Mouse (Mus musculus) layer of hippocampus, adult 2 months (tissue): Measurements from ENCODE around the gene Cep70. TPM values are rescaled to one million over a fixed set of nuclear protein-coding genes. Genes with fewer than 3 reads are reported as not detected.
A peak's percentile ranks its signal among the peaks of the same experiment; 100 is the strongest.

Experiments
- DNase-seq, 2 experiments: peaks; one replicate each; pipeline ENCODE4 v3.0.0; 2022; ENCODE audit warnings: low spot score in 2 of 2
- H3K27ac ChIP-seq: fragments of 200-600 bp; 2 replicates; pipeline ENCODE4 v1.8.1; 2022
- H3K4me3 ChIP-seq: fragments of 200-600 bp; 2 replicates; pipeline ENCODE4 v1.8.1; 2022; ENCODE audit warnings: mild to moderate bottlenecking
- CTCF ChIP-seq: fragments of 200-600 bp; conservative IDR thresholded peaks from 2 replicates; pipeline ENCODE4 v1.8.1; 2022; ENCODE audit warnings: antibody characterized with exemption, mild to moderate bottlenecking, moderate library complexity
- total RNA-seq, 2 experiments: library from RNA; stranded (reverse); gene quantifications; 2 replicates each; pipeline ENCODE4 v1.2.3; 2021

Gene Cep70
- total RNA-seq, 2 experiments from 2014 or later, result 27.5 to 34.0 TPM

GRCm38 (mm10) chr9:99243895-99244293 is 727 bp downstream of the Cep70 start:
- Histone ChIP-seq H3K4me3 (peak overlapping the region; percentile 68), H3K27ac (peak overlapping the region; percentile 94)
- DNase-seq, result no peak
- no peak for TF ChIP-seq CTCF

- peak in 1 of 2 experiments; percentile 15 for DNase-seq
- no peak for TF ChIP-seq CTCF
- H3K27ac ChIP-seq, result no peak overlapping the region
- H3K4me3 ChIP-seq, result no peak overlapping the region
These were observed 5.1 kb downstream of the Cep70 start for GRCm38 (mm10) chr9:99248304-99248703.

GRCm38 (mm10) chr9:99248906-99249305 is 5.7 kb downstream of the Cep70 start:
- Histone ChIP-seq H3K27ac (no peak overlapping the region), H3K4me3 (no peak overlapping the region)
- no peak for TF ChIP-seq CTCF
- DNase-seq, result no peak

GRCm38 (mm10) chr9:99253861-99254260 is 10.7 kb downstream of the Cep70 start:
- DNase-seq, result no peak
- TF ChIP-seq CTCF, result no peak
- no peak overlapping the region for H3K4me3 ChIP-seq
- no peak overlapping the region for H3K27ac ChIP-seq

DNA sequence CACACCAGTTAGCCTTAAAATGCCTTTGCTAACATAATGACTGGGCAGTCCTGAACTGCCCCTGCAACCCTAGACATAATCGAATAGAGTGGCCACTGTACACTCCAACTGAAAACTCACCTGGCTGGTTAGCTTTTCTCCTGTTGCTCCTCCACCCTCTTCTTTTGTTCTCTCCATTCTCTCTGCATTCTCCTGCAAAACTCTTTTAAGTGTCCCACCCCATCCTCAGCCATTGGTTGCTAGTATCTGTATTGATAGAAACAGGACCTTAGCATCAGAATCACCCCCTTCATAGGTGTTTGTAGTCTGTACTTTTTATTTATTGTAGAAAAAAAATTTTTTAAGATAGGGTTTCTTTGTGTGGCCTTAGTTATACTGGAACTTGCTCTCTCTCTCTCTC is 13.0 kb downstream of the Cep70 start:
- no peak for DNase-seq
- TF ChIP-seq CTCF, result no peak
- Histone ChIP-seq H3K4me3 (no peak overlapping the region), H3K27ac (no peak overlapping the region)

GRCm38 (mm10) chr9:99256821-99257220 is 13.7 kb downstream of the Cep70 start:
- no peak for TF ChIP-seq CTCF
- Histone ChIP-seq H3K27ac (no peak overlapping the region), H3K4me3 (no peak overlapping the region)
- no peak for DNase-seq

GRCm38 (mm10) chr9:99258891-99259290 is 15.7 kb downstream of the Cep70 start:
- no peak for TF ChIP-seq CTCF
- DNase-seq, result no peak
- no peak overlapping the region for H3K4me3 ChIP-seq
- H3K27ac ChIP-seq, result no peak overlapping the region

DNA sequence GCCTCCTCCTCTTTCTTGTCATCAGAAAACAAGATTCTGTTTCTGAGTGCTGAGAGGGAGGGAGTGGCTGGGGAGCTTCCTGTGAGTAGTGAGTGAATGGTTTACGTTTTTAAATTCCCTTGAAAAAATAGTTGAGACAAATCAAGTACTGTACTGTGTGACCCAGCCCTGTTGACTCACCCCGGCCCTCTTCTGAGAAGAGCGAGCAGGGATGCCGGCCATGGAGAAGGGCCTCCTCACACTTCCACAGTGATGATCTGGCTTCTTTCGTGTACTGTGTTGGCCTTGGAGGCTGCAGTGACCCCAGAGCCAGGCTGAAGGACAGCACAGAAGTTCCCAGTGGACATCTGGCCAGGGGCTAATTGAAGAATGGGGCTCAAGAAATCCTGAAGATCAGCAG is 61.1 kb downstream of the Cep70 start:
- Histone ChIP-seq H3K4me3 (no peak overlapping the region), H3K27ac (no peak overlapping the region)
- TF ChIP-seq CTCF, result no peak
- no peak for DNase-seq

DNA sequence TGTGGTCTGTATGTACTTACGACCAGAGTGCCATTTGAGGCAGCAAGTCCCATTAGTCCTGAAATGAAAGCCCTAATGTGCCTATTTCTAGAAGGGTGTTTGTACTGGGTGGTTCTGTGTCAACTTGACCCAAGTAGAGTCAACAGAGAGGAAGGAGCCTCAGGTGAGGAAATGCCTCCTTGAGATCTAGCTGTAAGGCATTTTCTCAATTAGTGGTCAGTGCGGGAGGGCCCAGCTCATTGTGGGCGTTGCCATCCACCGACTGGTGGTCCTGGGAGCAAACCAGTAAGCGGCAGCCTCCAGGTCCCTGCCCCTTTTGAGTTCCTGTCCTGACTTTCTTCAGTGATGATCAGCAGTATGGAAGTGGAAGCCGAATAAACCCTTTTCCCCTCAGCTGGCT is 63.1 kb downstream of the Cep70 start:
- DNase-seq, result no peak
- H3K27ac ChIP-seq, result no peak overlapping the region
- no peak for TF ChIP-seq CTCF
- H3K4me3 ChIP-seq, result no peak overlapping the region

DNA sequence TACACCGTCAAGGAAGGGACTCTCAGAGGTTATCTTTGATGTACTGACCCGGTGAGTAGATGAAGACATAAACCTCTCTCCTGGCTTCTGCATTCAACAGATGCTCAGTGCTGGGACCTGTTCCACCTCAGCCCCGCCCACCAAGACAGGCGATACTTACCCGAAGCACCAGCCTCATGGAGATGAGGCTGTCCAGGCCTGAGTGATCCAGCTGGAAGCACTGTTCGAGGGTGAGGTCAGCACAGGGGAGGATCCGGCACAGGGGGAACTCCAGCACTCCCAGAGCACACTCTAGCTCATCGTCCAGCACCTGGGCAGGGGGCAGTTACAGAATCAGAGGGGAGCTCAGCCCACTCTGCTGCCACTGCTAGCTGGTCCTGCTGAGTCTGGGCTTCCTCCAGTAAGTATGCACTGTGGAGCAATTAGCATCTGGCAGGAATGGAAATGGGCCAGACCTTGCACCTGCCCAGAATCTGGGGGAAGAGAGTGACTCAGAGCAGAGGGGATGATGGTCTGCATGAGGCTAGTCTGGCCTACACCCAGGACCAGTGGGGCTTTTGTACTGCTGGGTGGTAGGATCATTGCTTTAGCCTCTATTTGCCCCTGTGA is 76.3 kb downstream of the Cep70 start:
- no peak for DNase-seq
- Histone ChIP-seq H3K4me3 (no peak overlapping the region), H3K27ac (no peak overlapping the region)
- no peak for TF ChIP-seq CTCF

GRCm38 (mm10) chr9:99320006-99320405 is 76.8 kb downstream of the Cep70 start:
- no peak for TF ChIP-seq CTCF
- H3K27ac ChIP-seq, result no peak overlapping the region
- no peak for DNase-seq
- H3K4me3 ChIP-seq, result no peak overlapping the region

- H3K4me3 ChIP-seq, result no peak overlapping the region
- no peak for TF ChIP-seq CTCF
- no peak for DNase-seq
- H3K27ac ChIP-seq, result no peak overlapping the region
These were observed 82.2 kb downstream of the Cep70 start for GRCm38 (mm10) chr9:99325208-99325929.

- no peak overlapping the region for H3K27ac ChIP-seq
- no peak overlapping the region for H3K4me3 ChIP-seq
- TF ChIP-seq CTCF, result no peak
- no peak for DNase-seq
These were observed 82.8 kb downstream of the Cep70 start for GRCm38 (mm10) chr9:99325961-99326360.

DNA sequence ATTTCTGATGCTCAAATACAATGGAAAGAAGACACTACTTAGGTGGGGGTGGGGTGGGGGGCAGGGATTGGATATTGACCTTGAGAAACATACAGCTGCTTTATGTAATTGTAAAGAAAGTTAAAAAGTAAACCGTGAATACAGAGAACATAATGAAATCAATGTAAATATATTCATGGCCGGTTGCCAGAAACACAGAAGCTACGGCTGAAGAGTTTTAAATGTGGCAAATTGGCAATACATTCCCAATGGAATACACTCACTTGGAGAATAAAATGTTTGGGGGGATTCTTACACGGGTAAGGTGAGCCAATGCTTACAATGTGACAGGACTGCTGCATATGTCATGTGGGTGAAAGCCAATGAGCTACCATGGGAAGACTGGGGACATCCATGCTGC is 83.7 kb downstream of the Cep70 start:
- no peak for TF ChIP-seq CTCF
- Histone ChIP-seq H3K4me3 (no peak overlapping the region), H3K27ac (no peak overlapping the region)
- no peak for DNase-seq

DNA sequence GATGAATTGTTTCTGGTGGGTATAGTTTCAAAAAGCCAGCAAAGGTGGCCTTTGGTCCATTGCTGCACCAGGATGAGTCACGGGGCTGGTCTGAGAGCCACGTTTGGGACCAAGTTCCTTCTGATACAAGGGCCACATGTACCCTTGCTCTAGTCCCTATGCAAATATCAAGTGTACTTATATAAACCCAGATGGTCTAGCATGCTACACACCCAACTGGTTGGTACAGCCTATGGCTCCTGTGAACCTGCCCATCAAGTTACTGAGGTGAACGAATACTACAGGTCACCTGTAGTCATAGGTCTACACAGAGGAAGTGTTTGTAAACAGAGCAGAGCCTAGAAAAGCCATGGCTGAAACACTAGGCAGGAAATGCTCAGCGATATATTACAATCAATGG is 93.4 kb downstream of the Cep70 start:
- Histone ChIP-seq H3K27ac (no peak overlapping the region), H3K4me3 (no peak overlapping the region)
- no peak for DNase-seq
- no peak for TF ChIP-seq CTCF
